Mouse (Mus musculus): ENCODE results near the gene Alg2.

Alg2 gene

GRCm38 (mm10) chr4:47449586-47450522 lies 24.3 kb downstream of the Alg2 start:
- peak; percentile 17 for DNase-seq (ENCODE audit: low read depth, low spot score)

GRCm38 (mm10) chr4:47449116-47449515 lies 25.0 kb downstream of the Alg2 start:
- no peak for DNase-seq (ENCODE audit: low read depth, low spot score)

DNA sequence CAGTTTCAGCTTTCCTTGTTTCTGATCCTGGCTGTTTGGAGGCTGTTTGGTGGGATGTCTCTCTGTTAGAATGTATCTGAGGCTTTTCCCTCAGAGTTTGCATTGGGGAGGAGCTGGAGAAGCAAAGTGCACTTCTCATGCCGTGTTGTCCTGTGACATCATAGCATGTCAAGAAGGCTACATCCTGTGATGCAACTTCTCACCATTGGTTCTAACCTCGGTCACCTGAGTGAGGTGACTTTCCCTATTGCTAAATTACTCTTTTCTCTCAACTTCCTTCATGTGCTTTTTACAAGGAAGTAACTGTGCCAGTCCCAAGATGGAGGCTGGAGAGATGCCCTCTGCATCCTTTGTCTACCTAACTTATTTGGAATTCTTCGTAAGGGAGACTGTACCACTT lies 25.6 kb downstream of the Alg2 start:
- no peak for DNase-seq (ENCODE audit: low read depth, low spot score)

- no peak for DNase-seq (ENCODE audit: low read depth, low spot score)
Measured at GRCm38 (mm10) chr4:47440951-47441350, 33.2 kb downstream of the Alg2 start.

GRCm38 (mm10) chr4:47438956-47439355 lies 35.2 kb downstream of the Alg2 start:
- DNase-seq (ENCODE audit: low read depth, low spot score) = no peak

DNA sequence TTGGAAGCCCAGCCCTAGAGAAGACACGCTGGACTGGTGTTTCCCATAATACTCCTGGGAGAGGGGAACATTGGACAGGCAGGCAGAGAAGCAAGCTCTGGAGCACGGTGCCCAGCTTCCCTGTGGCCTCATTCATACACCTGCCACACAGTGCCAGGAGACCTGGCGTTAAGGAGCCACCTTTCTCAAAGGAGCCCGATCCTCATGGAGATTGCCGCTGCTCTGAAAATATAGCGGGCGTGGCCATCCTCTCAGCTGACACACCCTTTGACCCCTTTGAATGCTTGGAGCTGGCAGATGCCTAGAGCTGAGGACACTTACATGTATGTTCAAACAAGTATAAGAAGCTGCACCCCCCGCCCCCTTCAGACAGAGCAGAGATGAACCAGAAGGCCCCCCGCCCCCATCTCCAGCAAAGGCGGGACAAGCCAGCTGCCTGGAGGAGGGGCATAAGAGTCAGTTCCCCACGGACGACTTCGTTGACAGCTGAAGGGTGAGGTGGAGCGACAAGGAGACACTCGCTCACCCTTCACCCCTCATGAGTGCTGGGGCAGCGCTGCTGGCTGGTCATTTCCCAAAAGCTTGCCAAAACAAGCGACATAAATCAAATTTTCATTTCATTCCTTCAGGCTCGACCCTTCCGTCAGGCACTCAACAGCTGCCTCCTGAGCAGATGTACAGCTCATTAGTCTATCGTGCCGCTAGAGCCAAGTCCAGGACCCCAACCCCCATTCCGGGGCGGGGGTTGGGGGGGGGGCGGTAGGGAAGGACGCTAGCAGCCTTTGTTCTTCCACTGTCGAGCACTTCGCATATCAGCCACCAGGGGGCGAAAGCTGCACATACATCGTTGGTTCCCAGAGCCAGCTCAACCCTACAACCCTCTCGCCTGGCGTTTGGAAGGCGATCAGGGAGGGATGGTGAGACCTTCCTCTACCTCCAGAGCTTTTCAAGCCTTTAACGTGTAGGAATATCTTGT lies 36.5 kb downstream of the Alg2 start:
- peak; percentile 96 for DNase-seq (ENCODE audit: low read depth, low spot score)

GRCm38 (mm10) chr4:47435566-47436360 lies 38.4 kb downstream of the Alg2 start:
- DNase-seq (ENCODE audit: low read depth, low spot score) = no peak

GRCm38 (mm10) chr4:47435131-47435530 lies 39.0 kb downstream of the Alg2 start:
- no peak for DNase-seq (ENCODE audit: low read depth, low spot score)

DNA sequence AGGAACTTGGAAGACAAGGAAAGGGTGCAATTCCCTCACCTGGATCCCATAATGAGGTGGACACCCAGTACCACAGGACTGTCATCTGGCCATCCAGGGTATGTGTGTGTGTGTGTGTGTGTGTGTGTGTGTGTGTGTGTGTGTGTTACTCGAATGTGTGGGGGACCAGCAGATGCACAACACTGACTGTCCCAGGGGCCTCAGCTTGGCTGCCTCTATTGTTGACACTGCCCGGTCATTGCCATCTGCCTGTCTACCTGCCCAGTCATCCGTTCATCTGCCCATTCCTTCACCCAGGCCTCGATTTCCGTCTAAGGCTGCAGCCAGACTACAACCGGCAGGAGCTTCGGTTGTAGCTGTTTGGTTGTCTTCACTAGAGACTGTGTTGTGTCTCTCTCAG lies 41.4 kb downstream of the Alg2 start:
- no peak for DNase-seq (ENCODE audit: low read depth, low spot score)

DNA sequence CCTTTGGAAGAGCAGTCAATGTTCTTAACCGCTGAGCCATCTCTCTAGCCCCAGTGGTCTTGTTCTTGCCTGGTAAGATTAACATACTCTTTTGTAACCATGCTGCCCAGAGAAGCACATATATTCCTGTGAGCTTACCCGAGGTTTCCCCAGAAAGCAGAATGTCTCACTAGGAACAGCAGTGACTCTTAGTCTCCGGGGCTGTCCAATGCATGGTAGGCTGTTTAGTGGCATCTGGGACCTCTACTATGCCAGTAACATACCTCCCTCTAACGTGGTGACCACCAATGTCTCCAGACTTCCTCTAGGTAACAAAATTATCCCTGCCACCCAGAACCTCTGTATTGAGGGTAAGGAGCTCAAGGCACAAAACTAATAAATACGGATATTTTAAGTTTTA lies 43.1 kb downstream of the Alg2 start:
- no peak for DNase-seq (ENCODE audit: low read depth, low spot score)

DNA sequence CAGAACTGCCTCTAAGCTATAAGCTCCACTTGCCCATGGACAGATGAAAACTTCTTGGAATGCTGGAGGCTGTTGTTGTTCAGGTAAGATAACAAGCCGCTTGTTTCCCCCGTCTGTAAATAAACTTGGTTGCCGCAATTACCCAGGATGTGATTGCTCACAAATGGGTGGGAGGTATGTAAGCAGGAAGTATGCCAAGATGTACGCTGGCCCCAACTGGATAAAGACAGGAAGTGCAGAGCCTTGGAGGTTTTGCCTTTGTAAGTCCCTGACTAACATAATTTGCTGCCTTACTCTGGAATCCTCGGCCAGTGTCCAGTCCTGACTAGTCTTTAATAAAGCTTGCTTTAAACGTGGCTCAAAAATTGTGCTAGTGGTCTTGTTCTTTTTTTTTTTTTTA lies 43.6 kb downstream of the Alg2 start:
- no peak for DNase-seq (ENCODE audit: low read depth, low spot score)

- DNase-seq (ENCODE audit: low read depth, low spot score) = no peak
Measured at GRCm38 (mm10) chr4:47427606-47428005, 46.5 kb downstream of the Alg2 start.

DNA sequence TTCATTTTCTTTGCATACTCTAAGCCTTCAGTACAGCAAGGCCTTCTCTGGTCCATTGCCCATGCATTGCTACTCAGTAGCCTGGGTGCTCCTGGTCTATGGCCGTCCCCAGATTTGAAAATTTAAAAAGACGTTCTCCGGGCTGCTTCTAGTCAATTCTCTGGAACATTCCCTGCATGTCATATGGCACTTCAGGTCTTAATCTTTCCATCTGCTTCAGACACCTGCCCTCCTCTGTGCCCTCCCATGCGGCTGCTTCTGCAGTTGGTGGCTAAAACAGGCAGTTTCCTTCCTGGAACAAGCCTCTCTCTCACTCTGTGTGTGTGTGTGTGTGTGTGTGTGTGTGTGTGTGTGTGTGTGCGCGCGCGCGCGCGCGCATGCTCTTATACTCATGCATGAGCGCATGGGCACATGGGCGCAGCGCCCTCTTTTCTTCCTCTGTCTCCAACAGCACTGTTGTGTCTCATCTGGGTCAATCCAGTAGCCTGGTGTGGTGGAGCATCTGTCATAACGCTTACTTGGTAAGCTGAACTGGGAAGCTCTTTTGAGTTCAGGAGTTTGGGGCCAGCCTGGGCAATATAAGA lies 48.8 kb downstream of the Alg2 start:
- no peak for DNase-seq (ENCODE audit: low read depth, low spot score)

GRCm38 (mm10) chr4:47424376-47424775 lies 49.8 kb downstream of the Alg2 start:
- peak; percentile 60 for DNase-seq (ENCODE audit: low read depth, low spot score)

DNA sequence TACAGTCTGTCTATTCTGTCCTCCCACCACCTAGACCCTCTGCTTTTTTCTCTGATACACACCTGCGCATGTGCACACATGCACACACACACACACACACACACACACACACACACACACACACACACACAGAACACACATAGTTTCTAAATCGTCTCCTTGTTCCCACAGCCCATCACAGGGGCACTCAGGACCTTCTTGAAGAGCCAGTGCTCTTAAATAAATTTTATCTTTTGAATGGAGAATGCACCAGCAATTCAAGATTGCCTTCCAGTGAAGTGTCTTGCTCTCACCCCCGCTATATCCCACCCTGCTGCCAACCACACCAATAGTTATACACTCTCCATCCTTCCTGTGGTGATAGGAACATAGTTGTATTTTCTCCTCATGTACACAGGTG lies 51.2 kb downstream of the Alg2 start:
- DNase-seq (ENCODE audit: low read depth, low spot score) = no peak

DNA sequence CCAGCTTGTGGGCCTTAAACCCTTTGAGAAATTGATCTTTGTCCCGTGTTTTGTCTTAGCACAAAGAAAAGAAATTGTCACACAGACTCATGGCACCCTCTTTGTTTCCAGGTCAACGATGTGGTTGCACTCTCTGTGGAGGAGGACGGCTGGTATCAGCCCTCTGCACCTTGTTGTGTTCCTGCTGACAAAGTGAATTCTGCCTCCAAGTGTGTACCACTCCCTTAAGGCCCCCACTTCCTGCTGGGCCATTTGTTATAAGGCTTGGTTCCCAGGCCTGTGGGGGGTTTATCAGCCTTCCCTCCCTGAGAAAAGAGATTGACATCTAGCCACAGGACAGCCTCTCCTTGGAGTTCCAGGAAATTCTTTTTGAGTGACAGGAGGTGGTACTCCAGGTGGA lies 51.9 kb downstream of the Alg2 start:
- DNase-seq (ENCODE audit: low read depth, low spot score) = no peak

DNA sequence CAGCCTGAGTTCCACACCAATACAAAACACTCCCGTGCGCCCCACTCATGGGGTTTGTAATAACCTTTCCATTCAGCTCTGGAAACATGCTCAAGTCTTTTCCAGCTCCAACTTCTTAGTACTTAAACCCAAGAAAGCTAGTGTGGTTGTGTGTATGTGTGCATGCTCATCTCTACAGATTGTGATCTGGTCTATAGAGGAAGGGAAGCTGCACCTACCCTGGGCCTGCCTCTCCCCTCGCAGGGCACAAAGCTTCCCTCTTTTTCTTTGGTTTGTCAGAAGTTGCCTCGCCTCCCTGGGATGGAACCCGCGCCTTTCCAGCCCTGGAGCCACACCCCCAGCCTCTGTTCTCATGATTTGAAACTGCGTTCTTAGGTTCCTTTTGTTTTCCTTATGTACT lies 53.9 kb downstream of the Alg2 start:
- DNase-seq (ENCODE audit: low read depth, low spot score) = no peak

DNA sequence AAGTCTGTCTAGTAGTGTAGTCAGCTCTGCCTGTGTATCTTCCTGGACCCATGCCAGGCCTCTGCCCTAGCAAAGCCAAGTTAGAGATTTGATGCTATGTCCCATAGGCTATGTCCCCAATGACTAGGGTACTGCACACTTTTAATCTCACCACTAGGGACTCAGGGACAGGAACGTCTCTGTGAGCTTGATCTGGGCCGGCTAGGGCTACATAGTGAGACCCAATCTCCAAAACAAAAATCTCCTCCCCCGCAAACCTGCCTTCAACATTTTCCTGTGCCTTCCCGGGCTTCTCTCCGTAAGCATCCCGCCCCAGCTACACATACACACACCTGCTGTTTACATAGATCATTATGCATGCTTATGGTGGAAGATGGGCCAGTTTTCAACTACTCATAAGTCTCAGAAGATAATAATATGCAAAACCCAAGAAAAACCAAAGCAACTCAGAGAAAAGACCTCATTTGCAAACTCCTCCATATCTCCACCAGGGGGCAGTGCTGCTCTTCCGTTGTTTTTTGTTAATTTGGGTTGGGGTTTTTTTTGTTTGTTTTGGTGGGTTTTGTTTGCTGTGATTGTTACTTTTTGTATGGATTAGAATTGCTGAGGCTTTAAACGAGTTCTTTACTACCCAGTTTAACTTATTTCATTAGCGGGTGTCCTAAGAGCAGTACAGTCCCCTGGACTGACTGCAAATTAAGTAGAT lies 54.7 kb downstream of the Alg2 start:
- peak; percentile 53 for DNase-seq (ENCODE audit: low read depth, low spot score)

DNA sequence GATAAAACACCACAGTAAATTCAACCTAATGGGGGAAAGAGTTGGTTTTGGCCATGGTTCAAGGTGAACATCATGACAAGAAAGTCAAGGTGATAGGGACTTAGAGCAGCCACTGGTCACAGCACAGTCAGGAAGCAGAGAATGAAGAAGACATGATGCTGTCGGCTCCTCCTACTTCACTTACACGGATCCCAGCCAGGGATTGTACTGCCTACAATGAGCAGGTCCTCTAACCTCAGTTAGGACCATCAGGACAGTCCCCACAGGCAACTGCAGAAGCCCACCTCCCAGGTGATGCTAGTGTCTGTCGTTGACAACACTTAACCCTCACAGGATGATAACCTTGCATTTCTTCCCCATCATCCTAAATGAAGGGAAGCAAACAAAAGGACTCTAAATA lies 56.3 kb downstream of the Alg2 start:
- DNase-seq (ENCODE audit: low read depth, low spot score) = no peak
